Mouse (Mus musculus): ENCODE data around the gene Slc24a3. TPM values are rescaled to one million over a fixed set of nuclear protein-coding genes. Genes with fewer than 3 reads are reported as not detected.
A peak's percentile ranks its signal among the peaks of the same experiment; 100 is the strongest.

Slc24a3 gene
- total and polyA plus RNA-seq, 2 experiments from 2014 or later = 27.0 to 40.6 TPM

- no peaks in the 10 kb centered on the region for H3K27me3 ChIP-seq (ENCODE audit: insufficient read depth, low read length)
- peaks cover 5% of the 10 kb centered on the region; the same call in 1 of the 2 replicates for H3K4me1 ChIP-seq (ENCODE audit: insufficient read depth)
- H3K27ac ChIP-seq (ENCODE audit: low read depth, low read length) = no peak overlapping the region
- no peak for TF ChIP-seq CTCF (IDR thresholded peaks at IDR 0.05; ENCODE audit: low read depth)
- H3K4me3 ChIP-seq (ENCODE audit: low read depth, low read length) = no peak overlapping the region
- WGBS = 44% methylated on average over 13 of the region's 13 CpGs
- no peak overlapping the region; the same call in 1 of the 2 replicates for H3K4me2 ChIP-seq (ENCODE audit: low read depth)
- H3K9ac ChIP-seq = no peak overlapping the region
- no peaks in the 10 kb centered on the region for H3K9me3 ChIP-seq (ENCODE audit: low read length)
- DNase-seq (peak; percentile 75), ATAC-seq (peak; percentile 73)
- H3K36me3 ChIP-seq (ENCODE audit: insufficient read depth) = no peaks in the 10 kb centered on the region
Measured at GRCm38 (mm10) chr2:145382908-145383770, 215.6 kb downstream of the Slc24a3 start.

GRCm38 (mm10) chr2:145384221-145384620 lies 216.7 kb downstream of the Slc24a3 start:
- WGBS = 95% methylated on average over 2 of the region's 2 CpGs
- no peak for DNase-seq
- ATAC-seq = no peak
- Histone ChIP-seq H3K36me3 (ENCODE audit: insufficient read depth) (no peaks in the 10 kb centered on the region), H3K27ac (ENCODE audit: low read depth, low read length) (no peak overlapping the region), H3K4me1 (ENCODE audit: insufficient read depth) (peaks cover 5% of the 10 kb centered on the region; the same call in 1 of the 2 replicates), H3K27me3 (ENCODE audit: insufficient read depth, low read length) (no peaks in the 10 kb centered on the region), H3K4me2 (ENCODE audit: low read depth) (no peak overlapping the region), H3K9ac (no peak overlapping the region), H3K9me3 (ENCODE audit: low read length) (no peaks in the 10 kb centered on the region), H3K4me3 (ENCODE audit: low read depth, low read length) (no peak overlapping the region)
- no peak for TF ChIP-seq CTCF (IDR thresholded peaks at IDR 0.05; ENCODE audit: low read depth)

- Histone ChIP-seq H3K27ac (ENCODE audit: low read depth, low read length) (no peak overlapping the region), H3K4me3 (ENCODE audit: low read depth, low read length) (no peak overlapping the region), H3K9ac (no peak overlapping the region), H3K36me3 (ENCODE audit: insufficient read depth) (no peaks in the 10 kb centered on the region), H3K27me3 (ENCODE audit: insufficient read depth, low read length) (no peaks in the 10 kb centered on the region), H3K4me1 (ENCODE audit: insufficient read depth) (peaks cover 5% of the 10 kb centered on the region; the same call in 1 of the 2 replicates), H3K4me2 (ENCODE audit: low read depth) (no peak overlapping the region), H3K9me3 (ENCODE audit: low read length) (no peaks in the 10 kb centered on the region)
- ATAC-seq = no peak
- no peak for DNase-seq
- TF ChIP-seq CTCF (IDR thresholded peaks at IDR 0.05; ENCODE audit: low read depth) = no peak
- WGBS = 82% methylated on average over 3 of the region's 3 CpGs
Measured at GRCm38 (mm10) chr2:145385220-145385619, 217.7 kb downstream of the Slc24a3 start.

- H3K9ac ChIP-seq = no peak overlapping the region
- no peak overlapping the region for H3K4me2 ChIP-seq (ENCODE audit: low read depth)
- TF ChIP-seq CTCF (IDR thresholded peaks at IDR 0.05; ENCODE audit: low read depth) = no peak
- no peak for DNase-seq
- no peaks in the 10 kb centered on the region for H3K36me3 ChIP-seq (ENCODE audit: insufficient read depth)
- ATAC-seq = no peak
- no peak overlapping the region for H3K4me3 ChIP-seq (ENCODE audit: low read depth, low read length)
- H3K4me1 ChIP-seq (ENCODE audit: insufficient read depth) = peaks cover 5% of the 10 kb centered on the region; the same call in 1 of the 2 replicates
- WGBS = 81% methylated on average over 1 of the region's 1 CpGs
- no peaks in the 10 kb centered on the region for H3K27me3 ChIP-seq (ENCODE audit: insufficient read depth, low read length)
- H3K27ac ChIP-seq (ENCODE audit: low read depth, low read length) = no peak overlapping the region
- H3K9me3 ChIP-seq (ENCODE audit: low read length) = no peaks in the 10 kb centered on the region
Measured at GRCm38 (mm10) chr2:145385773-145386172, 218.2 kb downstream of the Slc24a3 start.

GRCm38 (mm10) chr2:145395804-145396203 lies 228.2 kb downstream of the Slc24a3 start:
- no peak overlapping the region for H3K4me2 ChIP-seq (ENCODE audit: low read depth)
- no peak for ATAC-seq
- 87% methylated on average over 3 of the region's 3 CpGs for WGBS

GRCm38 (mm10) chr2:145396579-145396978 lies 229.0 kb downstream of the Slc24a3 start:
- Histone ChIP-seq H3K36me3 (ENCODE audit: insufficient read depth) (no peaks in the 10 kb centered on the region), H3K9me3 (ENCODE audit: low read length) (no peaks in the 10 kb centered on the region), H3K9ac (no peak overlapping the region), H3K4me3 (ENCODE audit: low read depth, low read length) (no peak overlapping the region), H3K4me1 (ENCODE audit: insufficient read depth) (0 out of 2 replicates have a peak, but pooled peaks cover 4% of the 10 kb centered on the region), H3K4me2 (ENCODE audit: low read depth) (no peak overlapping the region), H3K27ac (ENCODE audit: low read depth, low read length) (no peak overlapping the region), H3K27me3 (ENCODE audit: insufficient read depth, low read length) (no peaks in the 10 kb centered on the region)
- no peak for DNase-seq
- TF ChIP-seq CTCF (IDR thresholded peaks at IDR 0.05; ENCODE audit: low read depth) = no peak
- peak; percentile 26; the same call in 1 of the 2 replicates for ATAC-seq
- WGBS = 56% methylated on average over 7 of the region's 7 CpGs

More at GRCm38 (mm10) chr2:145395804-145396203, 228.2 kb downstream of the Slc24a3 start:
- Histone ChIP-seq H3K36me3 (ENCODE audit: insufficient read depth) (no peaks in the 10 kb centered on the region), H3K27ac (ENCODE audit: low read depth, low read length) (no peak overlapping the region), H3K27me3 (ENCODE audit: insufficient read depth, low read length) (no peaks in the 10 kb centered on the region), H3K4me1 (ENCODE audit: insufficient read depth) (0 out of 2 replicates have a peak, but pooled peaks cover 4% of the 10 kb centered on the region), H3K9me3 (ENCODE audit: low read length) (no peaks in the 10 kb centered on the region), H3K9ac (no peak overlapping the region), H3K4me3 (ENCODE audit: low read depth, low read length) (no peak overlapping the region)
- DNase-seq = no peak
- no peak for TF ChIP-seq CTCF (IDR thresholded peaks at IDR 0.05; ENCODE audit: low read depth)
